Mouse (Mus musculus): ENCODE data around the gene Dennd1a. TPM values are rescaled to one million over a fixed set of nuclear protein-coding genes. Genes with fewer than 3 reads are reported as not detected.

The Dennd1a gene
- 17.4 TPM for polyA plus RNA-seq (2014; fragmentation: Illumina TruSeq; extraction: RNeasy Lipid Tissue Mini Kit (QIAGEN cat#74804); ENCODE audit: low read depth, low replicate concordance)

GRCm38 (mm10) chr2:38286733-38287551 is at the start of gene Dennd1a:
Gene Dennd1a, minus strand, starts transcription at chr2:38287390.

GRCm38 (mm10) chr2:37776016-37776415 is 511.2 kb downstream of the Dennd1a start, which contains the start of gene Crb2:
Gene Crb2, plus strand, starts transcription at chr2:37776249.

Other genes starting within 250 kb of the Dennd1a start
- gene Lhx2, start 51.9 kb upstream of the Dennd1a start, polyA plus RNA-seq (2014; fragmentation: Illumina TruSeq; extraction: RNeasy Lipid Tissue Mini Kit (QIAGEN cat#74804); ENCODE audit: low read depth, low replicate concordance) = 4.9 TPM
- gene Nek6, start 224.3 kb upstream of the Dennd1a start, polyA plus RNA-seq (2014; fragmentation: Illumina TruSeq; extraction: RNeasy Lipid Tissue Mini Kit (QIAGEN cat#74804); ENCODE audit: low read depth, low replicate concordance) = 1.8 TPM